Mouse (Mus musculus): ENCODE measurements around the gene Ffar2.

Ffar2 gene

GRCm38 (mm10) chr7:30837277-30837676 is 13.7 kb upstream of the Ffar2 start:
- POLR2A ChIA-PET: interaction anchor here in 3 of 4 experiments (1.3 to 1.8 kb wide), 4 partner anchors 13 to 36 kb away, joined by 4 to 7 read pairs (median 4); partner anchors contain the start of gene Ffar2 (in 1 of the 3)
- CTCF ChIA-PET: interaction anchor here in 3 of 4 experiments (0.9 to 2.0 kb wide), 4 partner anchors 19 to 137 kb away, joined by 3 to 6 read pairs (median 3); partner anchors contain the start of gene Fam187b (in 1 of the 3)

- POLR2A ChIA-PET: interaction anchor here in 3 of 4 experiments (0.7 to 1.6 kb wide), 9 partner anchors 9 to 121 kb away, joined by 3 to 7 read pairs (median 3); partner anchors contain the start of gene Ffar2 (in 1 of the 3)
- CTCF ChIA-PET: interaction anchor here in 2 of 4 experiments (0.9 to 1.9 kb wide), 5 partner anchors 10 to 27 kb away, joined by 3 to 5 read pairs (median 3); no protein-coding TSS in a partner anchor
Observed at GRCm38 (mm10) chr7:30832684-30833083, 9.1 kb upstream of the Ffar2 start.

DNA sequence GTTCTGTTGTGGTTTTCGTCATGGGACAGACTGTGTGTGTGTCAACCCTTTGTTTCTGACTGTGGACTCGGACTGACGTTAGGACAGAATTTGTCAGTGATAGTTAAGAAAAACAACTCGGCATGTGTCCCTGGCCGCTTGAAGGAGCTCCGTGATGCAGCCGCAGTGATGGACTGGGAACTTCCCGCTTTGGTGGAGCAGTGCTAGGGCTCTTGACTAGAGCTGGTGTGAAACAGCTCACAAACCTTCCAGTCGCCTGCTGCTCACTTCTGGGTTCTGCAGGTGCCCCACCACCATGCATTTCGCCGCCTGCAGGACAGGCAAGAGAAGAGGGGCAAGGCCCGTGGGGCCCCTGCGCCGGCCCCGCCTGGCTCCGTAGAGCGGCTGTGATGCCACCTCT is 8.7 kb upstream of the Ffar2 start:
- ChIA-PET POLR2A (interaction anchor here in 3 of 4 experiments (0.5 to 1.6 kb wide), 10 partner anchors 8 to 388 kb away, joined by 3 to 7 read pairs (median 4); partner anchors contain the start of gene Ffar2 (in 1 of the 3)), CTCF (interaction anchor here in 3 of 4 experiments (0.5 to 1.2 kb wide), 3 partner anchors 11 to 125 kb away, joined by 3 to 20 read pairs (median 3); no protein-coding TSS in a partner anchor)

DNA sequence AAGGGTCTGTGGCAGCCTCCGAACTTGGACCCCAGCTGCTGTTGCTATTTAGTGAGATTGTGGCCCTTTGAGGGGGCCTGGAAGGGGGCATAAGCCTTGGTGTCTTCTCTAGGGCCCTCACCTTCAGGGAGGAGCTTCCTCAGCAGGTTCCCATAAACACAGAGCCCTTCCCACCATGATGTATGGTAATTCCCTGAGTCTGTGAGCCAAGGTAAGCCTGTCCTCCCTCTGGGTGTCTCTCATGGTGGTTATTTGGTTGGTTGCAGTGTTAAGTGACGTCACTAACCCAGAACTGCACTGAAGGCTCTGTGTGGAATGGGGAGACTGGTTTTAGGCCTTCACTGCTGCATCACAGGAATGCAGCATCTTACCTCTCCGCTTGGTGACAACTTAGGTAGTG is 5.9 kb upstream of the Ffar2 start:
- CTCF ChIA-PET: interaction anchor here in 3 of 4 experiments (0.5 to 1.3 kb wide), 5 partner anchors 19 to 43 kb away, joined by 3 to 7 read pairs (median 3); no protein-coding TSS in a partner anchor
- POLR2A ChIA-PET: interaction anchor here (0.9 to 3.0 kb wide), 14 partner anchors 13 to 45 kb away, joined by 3 to 14 read pairs (median 4); partner anchors contain the start of gene Ffar3 (in 1 of the 4)

DNA sequence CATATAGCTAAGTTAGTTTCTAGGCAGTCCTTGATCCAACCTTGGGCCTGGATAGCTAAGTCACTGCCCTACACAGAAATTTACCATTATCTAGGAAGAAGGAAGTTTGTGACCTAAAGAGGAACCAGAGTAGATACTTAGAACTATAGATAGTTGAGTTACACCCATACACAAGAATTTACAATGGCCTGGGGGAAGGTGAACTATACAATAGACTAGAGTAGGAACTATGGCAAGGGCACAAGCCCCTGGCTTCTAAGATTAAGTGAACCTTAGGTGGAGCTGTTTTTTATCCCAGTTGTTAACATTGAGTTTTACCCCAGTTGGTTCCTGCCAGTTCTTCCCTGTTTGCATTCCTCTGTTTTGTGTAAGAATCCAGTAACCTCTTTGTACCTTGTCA is 5.3 kb upstream of the Ffar2 start:
- CTCF ChIA-PET: interaction anchor here in 2 of 4 experiments (0.5 to 1.3 kb wide), 2 partner anchors 19 to 33 kb away, joined by 5 to 7 read pairs; no protein-coding TSS in a partner anchor
- POLR2A ChIA-PET: interaction anchor here (0.9 to 3.0 kb wide), 14 partner anchors 12 to 45 kb away, joined by 3 to 14 read pairs (median 4); partner anchors contain the start of gene Ffar3 (in 1 of the 4)

DNA sequence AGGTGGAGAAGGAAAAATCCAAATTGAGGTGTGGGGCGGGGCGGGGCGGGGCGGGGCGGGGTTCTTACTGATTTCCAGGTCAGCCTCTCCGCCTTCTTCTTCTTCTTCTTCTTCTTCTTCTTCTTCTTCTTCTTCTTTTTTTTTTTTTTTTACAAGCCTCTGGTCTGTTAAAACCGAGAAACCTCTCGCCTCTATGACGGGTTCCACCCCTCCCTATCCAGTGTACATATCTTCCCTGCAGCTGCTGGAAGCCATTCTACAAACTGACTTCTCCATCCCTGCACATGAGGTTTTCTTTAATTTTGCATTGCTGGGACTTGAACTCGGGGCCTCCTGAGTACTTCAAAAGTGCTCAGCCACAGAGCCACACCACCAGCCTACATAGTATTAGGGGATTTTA is 3.1 kb upstream of the Ffar2 start:
- POLR2A ChIA-PET: interaction anchor here in 2 of 4 experiments (0.6 to 1.5 kb wide), 3 partner anchors 11 to 546 kb away, joined by 3 to 4 read pairs (median 3); partner anchors contain the start of genes Thap8 (in 1 of the 2) and Wdr62 (in 1 of the 2)
- CTCF ChIA-PET: no interaction called here

DNA sequence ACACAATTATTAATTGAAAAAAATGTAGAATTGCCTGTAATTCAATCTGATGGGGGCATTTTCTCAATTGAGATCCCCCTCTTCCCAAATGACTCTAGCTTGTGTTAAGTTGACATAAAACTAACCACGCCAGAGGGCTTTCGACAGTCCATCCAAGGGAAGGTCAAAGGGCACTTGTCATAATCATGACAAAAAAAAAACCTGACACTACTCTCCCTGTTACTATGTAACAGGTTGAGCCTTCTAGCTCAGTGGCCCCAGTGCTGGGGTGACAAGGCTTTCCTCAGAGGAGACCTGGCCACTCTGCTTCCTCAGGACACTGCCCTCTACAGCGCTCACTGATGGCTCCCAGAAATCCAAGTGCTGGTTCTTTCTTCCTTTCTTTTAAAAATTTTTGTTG is 731 bp upstream of the Ffar2 start:
- POLR2A ChIA-PET: interaction anchor here in 3 of 4 experiments (0.7 to 1.5 kb wide), 10 partner anchors 8 to 129 kb away, joined by 3 to 7 read pairs (median 3); no protein-coding TSS in a partner anchor
- CTCF ChIA-PET: interaction anchor here (0.5 to 3.4 kb wide), 15 partner anchors 12 to 1832 kb away, joined by 3 to 12 read pairs (median 4); no protein-coding TSS in a partner anchor

DNA sequence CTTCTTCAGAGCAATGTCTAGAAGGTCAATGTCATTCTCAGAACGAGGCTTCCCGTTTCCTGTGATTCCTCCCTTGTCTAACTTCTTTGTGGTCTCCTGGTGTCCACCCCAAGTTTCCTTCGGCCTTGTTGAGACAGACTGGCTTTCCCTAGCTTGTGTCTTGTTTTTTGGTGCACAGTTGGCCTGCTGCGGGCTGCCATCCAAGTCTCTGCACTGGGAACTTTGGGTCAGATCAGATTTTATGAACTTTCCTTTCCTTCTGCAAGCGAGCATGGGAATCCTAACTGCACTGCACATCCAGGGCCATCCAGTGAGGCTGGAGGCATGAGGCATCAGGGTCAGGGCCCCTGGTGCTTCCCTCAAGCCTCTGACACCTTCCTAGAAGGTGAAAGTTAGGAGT is 2.0 kb downstream of the Ffar2 start:
- ChIA-PET CTCF (interaction anchor here in 2 of 4 experiments (0.6 to 2.1 kb wide), 5 partner anchors 16 to 51 kb away, joined by 3 to 6 read pairs (median 5); no protein-coding TSS in a partner anchor), POLR2A (interaction anchor here in 3 of 4 experiments (0.6 to 1.7 kb wide), 4 partner anchors 23 to 211 kb away, joined by 3 to 6 read pairs (median 3); no protein-coding TSS in a partner anchor)

- CTCF ChIA-PET: interaction anchor here in 2 of 4 experiments (0.8 to 3.3 kb wide), 6 partner anchors 10 to 52 kb away, joined by 3 to 14 read pairs (median 5); no protein-coding TSS in a partner anchor
- POLR2A ChIA-PET: interaction anchor here in 3 of 4 experiments (0.6 to 2.4 kb wide), 10 partner anchors 11 to 540 kb away, joined by 3 to 9 read pairs (median 4); partner anchors contain the start of genes Ffar1 (in 1 of the 3) and Wdr62 (in 1 of the 3)
Observed at GRCm38 (mm10) chr7:30820854-30821445, 2.6 kb downstream of the Ffar2 start.

DNA sequence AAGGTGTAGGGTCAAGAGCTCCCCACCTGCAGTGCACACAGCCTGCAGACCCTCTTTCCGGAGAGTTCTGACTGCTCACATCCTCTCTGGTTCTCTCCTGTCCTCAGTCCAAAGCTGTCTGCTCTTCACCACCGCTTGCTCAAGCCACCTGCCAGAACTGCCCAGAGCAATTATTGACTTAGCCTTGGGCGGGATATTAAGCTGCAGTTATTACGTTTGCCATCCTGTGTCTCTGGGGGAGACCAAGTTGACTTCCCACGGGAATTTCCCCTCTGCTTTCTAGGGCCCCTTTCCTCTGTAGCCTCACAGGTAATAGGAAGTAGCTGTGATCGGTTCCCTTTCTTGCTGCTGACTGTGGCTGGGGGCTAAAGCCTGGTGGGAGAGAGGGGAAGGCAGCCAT is 3.4 kb downstream of the Ffar2 start:
- ChIA-PET POLR2A (interaction anchor here in 2 of 4 experiments (0.7 to 2.4 kb wide), 8 partner anchors 12 to 540 kb away, joined by 3 to 9 read pairs (median 5); partner anchors contain the start of genes Ffar1 (in 1 of the 2) and Wdr62 (in 1 of the 2)), CTCF (interaction anchor here in 3 of 4 experiments (0.6 to 3.3 kb wide), 7 partner anchors 9 to 40 kb away, joined by 3 to 14 read pairs (median 4); no protein-coding TSS in a partner anchor)

DNA sequence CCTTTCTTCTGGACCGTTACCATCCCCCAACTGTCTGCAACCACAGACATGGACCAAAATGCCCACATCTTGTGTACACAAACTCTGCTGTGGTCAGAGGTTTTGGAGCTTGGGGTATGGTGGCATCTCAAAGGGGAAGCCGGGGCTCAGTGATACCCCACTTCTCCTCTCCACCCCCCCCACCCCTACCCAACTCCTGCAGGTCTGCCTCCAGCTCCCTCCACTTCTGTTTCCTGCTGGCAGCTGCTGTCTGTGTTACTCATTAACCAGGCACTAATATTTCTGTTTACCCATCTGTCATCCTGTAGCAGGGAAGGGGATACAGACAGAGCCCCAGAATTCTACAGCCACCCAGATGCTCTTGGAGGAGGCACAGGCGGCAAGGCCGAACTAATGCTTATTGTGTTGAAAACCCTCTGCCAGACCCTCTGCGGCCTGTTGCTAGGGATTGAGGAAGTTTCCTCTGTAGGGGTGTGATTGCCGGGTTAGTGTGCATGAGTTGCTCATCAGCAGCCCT is 11.2 kb downstream of the Ffar2 start:
- ChIA-PET CTCF (interaction anchor here in 3 of 4 experiments (0.6 to 11.7 kb wide), 7 partner anchors 13 to 162 kb away, joined by 5 to 202 read pairs (median 24); partner anchors contain the start of genes Ffar1 (in 2 of the 3), Fam187b (in 1 of the 3) and Lsr (in 1 of the 3)), POLR2A (interaction anchor here in 2 of 4 experiments (1.2 to 2.7 kb wide), 4 partner anchors 28 to 143 kb away, joined by 3 to 20 read pairs (median 4); no protein-coding TSS in a partner anchor)

DNA sequence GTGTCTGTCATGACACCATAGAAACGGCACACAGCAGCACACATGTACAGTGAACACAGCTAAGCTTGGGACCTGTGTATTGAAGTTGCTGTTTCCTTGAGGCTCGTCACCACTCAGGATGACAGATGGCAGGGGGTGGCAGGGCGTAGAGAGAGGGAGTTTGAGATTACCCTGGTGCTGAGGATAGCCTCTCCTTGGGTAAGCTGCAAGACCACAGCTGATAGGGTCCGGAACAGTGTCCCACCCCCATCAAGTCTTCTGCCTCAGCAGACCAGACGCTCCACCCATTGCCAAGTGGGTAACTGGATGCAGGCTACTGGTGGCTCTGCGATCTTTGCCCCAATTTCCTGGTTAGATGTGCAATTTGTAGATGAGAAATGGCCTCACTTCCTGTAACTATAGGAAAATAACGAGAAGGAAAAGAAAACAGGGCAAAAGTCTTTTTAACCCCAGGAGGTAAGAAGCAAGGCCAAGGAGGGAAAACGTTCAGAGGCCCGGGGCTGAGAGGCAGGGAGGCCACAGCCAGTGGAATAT is 11.8 kb downstream of the Ffar2 start:
- ChIA-PET CTCF (interaction anchor here (0.6 to 11.7 kb wide), 18 partner anchors 8 to 315 kb away, joined by 3 to 202 read pairs (median 10); partner anchors contain the start of genes Ffar1 (in 2 of the 4), Fam187b (in 1 of the 4), Ffar3 (in 1 of the 4) and Lsr (in 1 of the 4)), POLR2A (interaction anchor here in 3 of 4 experiments (0.7 to 2.7 kb wide), 10 partner anchors 12 to 366 kb away, joined by 3 to 20 read pairs (median 4); partner anchors contain the start of gene Aplp1 (in 1 of the 3))

- ChIA-PET POLR2A (interaction anchor here (0.5 to 2.7 kb wide), 18 partner anchors 14 to 338 kb away, joined by 3 to 20 read pairs (median 4); partner anchors contain the start of gene Ffar1 (in 1 of the 4)), CTCF (interaction anchor here (0.6 to 11.7 kb wide), 59 partner anchors 8 to 506 kb away, joined by 3 to 202 read pairs (median 5); partner anchors contain the start of genes Fam187b (in 4 of the 4), Ffar3 (in 3 of the 4), Ffar1 (in 2 of the 4) and Lsr (in 2 of the 4))
Observed at GRCm38 (mm10) chr7:30810319-30810718, 13.3 kb downstream of the Ffar2 start.

DNA sequence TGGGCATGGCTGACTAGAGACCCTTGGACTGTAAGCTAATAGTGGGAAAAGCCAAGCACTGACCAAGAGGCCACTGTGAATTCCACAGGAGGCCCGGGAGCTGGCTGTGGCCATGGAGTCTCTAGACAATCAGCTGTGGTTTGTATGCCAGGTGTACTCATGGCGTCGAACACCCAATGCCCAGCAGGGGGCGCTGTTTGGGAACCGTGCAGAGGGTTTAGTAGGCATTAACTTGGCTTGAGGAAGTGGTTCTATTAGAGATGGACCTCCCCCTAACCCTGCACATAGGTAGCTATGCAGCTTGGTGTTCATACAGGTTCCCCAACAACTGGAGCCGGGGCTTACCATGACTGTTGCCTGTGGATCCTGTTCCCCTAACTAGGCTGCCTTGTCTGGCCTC is 17.7 kb downstream of the Ffar2 start:
- ChIA-PET CTCF (interaction anchor here (0.6 to 11.7 kb wide), 81 partner anchors 9 to 350 kb away, joined by 3 to 202 read pairs (median 4); partner anchors contain the start of genes Fam187b (in 3 of the 4), Ffar1 (in 2 of the 4), Ffar3 (in 2 of the 4) and Krtdap (in 2 of the 4)), POLR2A (interaction anchor here in 3 of 4 experiments (0.5 to 1.9 kb wide), 17 partner anchors 9 to 168 kb away, joined by 3 to 9 read pairs (median 3); partner anchors contain the start of genes Ffar1 (in 2 of the 3) and Fam187b (in 1 of the 3))

GRCm38 (mm10) chr7:30804026-30804715 is 19.4 kb downstream of the Ffar2 start:
- POLR2A ChIA-PET: interaction anchor here (0.6 to 1.9 kb wide), 5 partner anchors 12 to 121 kb away, joined by 3 to 8 read pairs (median 4); partner anchors contain the start of gene Ffar1 (in 1 of the 4)
- CTCF ChIA-PET: interaction anchor here (0.6 to 11.7 kb wide), 29 partner anchors 12 to 367 kb away, joined by 3 to 202 read pairs (median 4); partner anchors contain the start of genes Fam187b (in 3 of the 4), Lsr (in 3 of the 4), Ffar1 (in 2 of the 4) and Pmis2 (in 1 of the 4)

GRCm38 (mm10) chr7:30803256-30803655 is 20.3 kb downstream of the Ffar2 start:
- ChIA-PET POLR2A (interaction anchor here in 3 of 4 experiments (0.6 to 1.8 kb wide), 4 partner anchors 13 to 120 kb away, joined by 3 to 4 read pairs (median 4); no protein-coding TSS in a partner anchor), CTCF (interaction anchor here (0.6 to 11.7 kb wide), 26 partner anchors 11 to 526 kb away, joined by 3 to 202 read pairs (median 4); partner anchors contain the start of genes Fam187b (in 3 of the 4), Lsr (in 3 of the 4) and Ffar1 (in 2 of the 4))
